Mouse (Mus musculus): Measurements from ENCODE around the gene Flt3.

- TF ChIP-seq CTCF (IDR thresholded peaks at IDR 0.05; ENCODE audit: control insufficient read depth, insufficient read depth, low read length): no peak
- no peak for TF ChIP-seq POLR2A (IDR thresholded peaks at IDR 0.05; ENCODE audit: borderline replicate concordance, control insufficient read depth, low read depth, low read length)
Observed at GRCm38 (mm10) chr5:147314646-147315431, 85.5 kb downstream of the Flt3 start.

Measured in bone marrow, adult 2 months (tissue).